16 mouse cellular contexts compared by ENCODE assay signal in the genomic region with DNA sequence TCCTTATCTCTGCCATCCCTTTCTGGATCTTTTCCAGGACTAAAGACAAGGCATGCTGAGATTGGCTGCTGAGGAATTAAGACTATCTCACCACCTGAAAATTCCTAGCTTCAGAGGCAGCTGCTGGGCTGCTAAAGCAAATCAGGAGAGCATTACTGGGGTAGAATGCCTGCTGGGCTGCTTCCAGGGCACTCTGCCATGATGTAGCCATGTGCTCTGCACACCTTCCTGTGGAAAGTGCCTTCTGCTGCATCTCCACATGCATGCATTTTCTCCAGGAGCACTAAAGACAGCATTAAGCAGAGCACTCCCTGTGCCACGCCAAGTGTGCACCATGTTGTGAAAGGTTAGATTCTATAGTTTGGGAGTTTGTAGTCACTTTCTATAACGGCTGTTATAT. TPM values are rescaled to one million over a fixed set of nuclear protein-coding genes. Genes with fewer than 3 reads are reported as not detected.
DNase-seq lines count a peak whose midpoint lies in the region; ATAC-seq and TF ChIP-seq lines count a peak whose summit lies in the region.
"Had no signal": no experiment of that assay in that cellular context is flagged by ENCODE, and none has a peak within 500 bp of the region (broad histone marks: within the 10 kb centered on the region; RNA-seq: fewer than 3 reads in every experiment).

No protein-coding gene starts in this region.

- WGBS in midbrain, postnatal 0 days: 94% methylated on average over 2 of the region's 2 CpGs
- WGBS in midbrain, embryonic 10.5 days: 90% methylated on average over 2 of the region's 2 CpGs
- WGBS in cerebellum, adult 2 months: 33% methylated on average over 2 of the region's 2 CpGs

- no peaks in the 10 kb centered on the region for H3K9me3 ChIP-seq in midbrain, postnatal 0 days (ENCODE audit: low read length)
- no peaks in the 10 kb centered on the region for H3K9me3 ChIP-seq in midbrain, embryonic 10.5 days (replicated peaks)
- H3K9me3 ChIP-seq: heart, embryonic 12.5 days; limb, embryonic 15.5 days had no signal

- H3K4me1 ChIP-seq in midbrain, postnatal 0 days (ENCODE audit: insufficient read depth, low read length): no peaks in the 10 kb centered on the region
- no peaks in the 10 kb centered on the region for H3K4me1 ChIP-seq in midbrain, embryonic 10.5 days
- no peaks in the 10 kb centered on the region; the same call in 1 of the 2 replicates for H3K4me1 ChIP-seq in cerebellum, adult 2 months (ENCODE audit: control insufficient read depth, insufficient read depth, low read length)
- H3K4me1 ChIP-seq: limb, embryonic 15.5 days had no signal

- H3K4me2 ChIP-seq in midbrain, postnatal 0 days (ENCODE audit: low read depth, low read length, poor library complexity, severe bottlenecking): no peak overlapping the region
- H3K4me2 ChIP-seq: heart, embryonic 12.5 days; limb, embryonic 15.5 days had no signal

- no peak for TF ChIP-seq CTCF in midbrain, postnatal 0 days (IDR thresholded peaks at IDR 0.05)
- no peak for TF ChIP-seq CTCF in cerebellum, adult 2 months (IDR thresholded peaks at IDR 0.05; ENCODE audit: borderline replicate concordance, insufficient read depth, low read depth, low read length)

- no peaks in the 10 kb centered on the region for H3K27me3 ChIP-seq in midbrain, postnatal 0 days (ENCODE audit: insufficient read depth, low read length)
- no peaks in the 10 kb centered on the region for H3K27me3 ChIP-seq in midbrain, embryonic 10.5 days (ENCODE audit: low read depth, poor library complexity, severe bottlenecking)
- no peaks in the 10 kb centered on the region for H3K27me3 ChIP-seq in cerebellum, adult 2 months (ENCODE audit: control insufficient read depth, insufficient read depth, low read length)
- H3K27me3 ChIP-seq: heart, embryonic 12.5 days; limb, embryonic 15.5 days had no signal

- peak; percentile 26 to 39 for DNase-seq in heart, postnatal 10 days
- no peak for DNase-seq in heart, postnatal 36 days
- DNase-seq in midbrain, postnatal 0 days (ENCODE audit: low spot score): peak; percentile 67
- DNase-seq in midbrain, embryonic 10.5 days (ENCODE audit: low spot score): no peak
- peak; percentile 82 to 86 for DNase-seq in cerebellum, adult 2 months
- DNase-seq in layer of hippocampus, postnatal 10 days (ENCODE audit: low spot score in 2 of 2): no peak
- no peak for DNase-seq in spleen, postnatal 14 days (ENCODE audit: low spot score in 2 of 2)
- DNase-seq: adrenal gland, postnatal 14 days; gastrocnemius, postnatal 25 days; kidney, adult 8-10 months; lung, adult 18-20 months; lung, postnatal 4 days; midbrain, embryonic 14.5 days; thymus, postnatal 4 days had no signal

- no peak overlapping the region for H3K9ac ChIP-seq in midbrain, postnatal 0 days (replicated peaks; ENCODE audit: low read length, poor library complexity, severe bottlenecking)
- H3K9ac ChIP-seq: heart, embryonic 12.5 days; limb, embryonic 15.5 days had no signal

- intact Hi-C loops in heart, postnatal 10 days (cut with DNase I): no loop called here
- intact Hi-C loops in heart, postnatal 36 days (cut with DNase I): no loop called here

- no peaks in the 10 kb centered on the region for H3K36me3 ChIP-seq in midbrain, postnatal 0 days (ENCODE audit: insufficient read depth, low read length)
- no peaks in the 10 kb centered on the region for H3K36me3 ChIP-seq in midbrain, embryonic 10.5 days
- H3K36me3 ChIP-seq: heart, embryonic 12.5 days; limb, embryonic 15.5 days had no signal

- ATAC-seq in midbrain, postnatal 0 days (ENCODE audit: low FRiP score): no peak

- no peak overlapping the region for H3K4me3 ChIP-seq in midbrain, postnatal 0 days (ENCODE audit: low read depth, low read length)
- H3K4me3 ChIP-seq in midbrain, embryonic 10.5 days: no peak overlapping the region
- no peak overlapping the region for H3K4me3 ChIP-seq in cerebellum, adult 2 months (replicated peaks; ENCODE audit: insufficient read depth, low read depth, low read length)
- H3K4me3 ChIP-seq: heart, embryonic 12.5 days; limb, embryonic 15.5 days had no signal

- TF ChIP-seq POLR2A in cerebellum, adult 2 months (IDR thresholded peaks at IDR 0.05; ENCODE audit: borderline replicate concordance, insufficient read depth, low read length): no peak

- H3K27ac ChIP-seq in midbrain, postnatal 0 days (ENCODE audit: low read depth, low read length): no peak overlapping the region
- H3K27ac ChIP-seq in midbrain, embryonic 10.5 days (replicated peaks): no peak overlapping the region
- H3K27ac ChIP-seq in cerebellum, adult 2 months (ENCODE audit: insufficient read depth, low read length): no peak overlapping the region
- H3K27ac ChIP-seq: limb, embryonic 15.5 days had no signal

RNA-seq across cellular contexts. Expression of a gene that starts 16.6 kb away (rescaled TPM):
- 1 to 10 TPM; 4.8 to 5.4 TPM for total RNA-seq in heart, postnatal 10 days (2021)
- 1 to 10 TPM; 2.8 to 2.9 TPM for total RNA-seq in heart, postnatal 36 days (2021)
- 4.4 and 5.1 TPM in 2 replicates for total RNA-seq in midbrain, postnatal 0 days (2014; rRNA removed)
- 6.0 and 6.2 TPM in 2 replicates for polyA plus RNA-seq in midbrain, postnatal 0 days (2015; fragmentation: Nextera tagmentation; extraction: Ambion mirVana)
- polyA plus RNA-seq in midbrain, embryonic 10.5 days (2016; fragmentation: Nextera tagmentation; extraction: Ambion mirVana): 4.6 and 4.7 TPM in 2 replicates
- 5.0 and 5.2 TPM in 2 replicates for polyA plus RNA-seq in cerebellum, adult 2 months (2012; rRNA removed)
- 1 to 10 TPM; 3.4 to 4.0 TPM for total RNA-seq in layer of hippocampus, postnatal 10 days (2021)

Comparison
In these comparisons a context has a peak if more than half of its experiments do, and no peak if none do; other contexts are left out.
1. DNase-seq: peak in heart, postnatal 10 days (2 of 2), midbrain, postnatal 0 days (single experiment) and cerebellum, adult 2 months (2 of 2); none in heart, postnatal 36 days (0 of 2), midbrain, embryonic 10.5 days (single experiment), layer of hippocampus, postnatal 10 days (0 of 2) and spleen, postnatal 14 days (0 of 2).